Mouse (Mus musculus) fat pad, adult 2 months (tissue): ENCODE measurements around the gene Rasl10b.

ENCODE experiments used
- DNase-seq: peaks from one replicate; pipeline ENCODE4 v3.0.0-alpha.2; 2011; ENCODE audit warnings: low read depth, low spot score; ENCODE audit errors: extremely low read depth

Gene Rasl10b

GRCm38 (mm10) chr11:83409087-83409754, at the start of gene Rasl10b:
Gene Rasl10b (plus strand): TSS chr11:83409137.
- no peak for DNase-seq

- DNase-seq: no peak
Observed at GRCm38 (mm10) chr11:83364656-83365055, 44.3 kb upstream of the Rasl10b start.

- DNase-seq: no peak
Observed at GRCm38 (mm10) chr11:83371267-83371666, 37.7 kb upstream of the Rasl10b start.

GRCm38 (mm10) chr11:83379745-83380341, 29.1 kb upstream of the Rasl10b start:
- no peak for DNase-seq

- DNase-seq: no peak
Observed at GRCm38 (mm10) chr11:83382876-83383531, 25.9 kb upstream of the Rasl10b start.

DNA sequence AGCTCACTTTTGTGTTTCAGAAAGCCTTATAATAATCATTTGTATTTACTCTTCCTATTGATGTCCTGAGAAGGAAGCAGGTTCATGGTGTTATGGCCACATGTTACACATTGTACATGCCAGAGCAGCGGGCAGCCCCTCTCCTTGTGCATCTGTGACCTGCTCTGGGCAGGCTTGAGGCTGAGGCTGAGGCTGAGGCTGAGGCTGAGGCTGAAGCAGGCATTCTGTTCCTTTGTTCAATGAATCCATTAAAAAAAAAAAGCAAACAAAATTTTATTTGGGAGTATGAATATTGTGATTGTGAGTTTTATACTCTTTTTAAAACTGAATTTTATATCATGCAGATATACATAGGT, 25.4 kb upstream of the Rasl10b start:
- DNase-seq: no peak

GRCm38 (mm10) chr11:83393062-83393461, 15.9 kb upstream of the Rasl10b start:
- DNase-seq: no peak

GRCm38 (mm10) chr11:83394802-83395439, 14.0 kb upstream of the Rasl10b start:
- no peak for DNase-seq

- DNase-seq: no peak
Observed at GRCm38 (mm10) chr11:83397626-83398025, 11.3 kb upstream of the Rasl10b start.

DNA sequence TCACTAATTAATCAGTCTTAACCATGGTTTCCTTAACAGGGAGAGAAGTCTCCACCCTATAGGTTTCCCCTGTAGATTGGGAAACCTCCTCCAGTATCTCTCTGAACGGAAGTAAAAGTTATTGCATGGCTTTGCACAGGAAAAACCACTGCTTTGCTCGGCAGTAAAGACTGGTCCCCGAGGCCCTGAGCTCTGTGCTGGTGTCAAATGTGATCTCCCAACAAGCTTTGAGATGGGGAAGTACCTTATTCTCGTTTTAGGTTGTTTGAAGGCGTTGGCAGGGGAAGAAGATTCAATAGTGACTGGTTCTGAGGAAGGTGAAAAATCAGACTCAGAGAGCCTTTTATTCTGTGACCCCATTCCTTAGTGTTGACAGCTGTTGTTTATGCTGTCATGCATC, 10.2 kb upstream of the Rasl10b start:
- DNase-seq: no peak

DNA sequence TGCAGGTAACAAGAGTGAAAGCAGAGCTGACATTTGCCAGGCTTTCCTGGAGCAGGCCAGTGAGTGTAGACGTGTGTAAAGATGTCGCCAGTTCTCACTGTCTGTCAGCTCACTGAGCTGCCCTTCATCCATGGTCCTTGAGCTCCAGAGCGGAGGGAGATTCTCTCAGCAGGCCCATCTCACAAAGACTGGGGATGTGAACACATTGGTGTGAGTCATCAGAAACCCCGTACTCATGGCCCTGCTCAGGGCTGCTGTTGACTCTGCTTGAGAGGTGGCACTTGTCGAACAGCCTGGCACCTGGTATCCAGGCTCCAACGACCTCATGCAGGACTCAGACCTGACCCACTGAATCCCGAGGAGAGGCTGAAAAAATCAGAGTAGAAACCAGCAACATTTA, 5.2 kb upstream of the Rasl10b start:
- DNase-seq: no peak

- DNase-seq: no peak
Observed at GRCm38 (mm10) chr11:83406391-83406790, 2.5 kb upstream of the Rasl10b start.

GRCm38 (mm10) chr11:83408242-83408641, 695 bp upstream of the Rasl10b start:
- DNase-seq: no peak

GRCm38 (mm10) chr11:83409792-83410291, 905 bp downstream of the Rasl10b start:
- DNase-seq: no peak

DNA sequence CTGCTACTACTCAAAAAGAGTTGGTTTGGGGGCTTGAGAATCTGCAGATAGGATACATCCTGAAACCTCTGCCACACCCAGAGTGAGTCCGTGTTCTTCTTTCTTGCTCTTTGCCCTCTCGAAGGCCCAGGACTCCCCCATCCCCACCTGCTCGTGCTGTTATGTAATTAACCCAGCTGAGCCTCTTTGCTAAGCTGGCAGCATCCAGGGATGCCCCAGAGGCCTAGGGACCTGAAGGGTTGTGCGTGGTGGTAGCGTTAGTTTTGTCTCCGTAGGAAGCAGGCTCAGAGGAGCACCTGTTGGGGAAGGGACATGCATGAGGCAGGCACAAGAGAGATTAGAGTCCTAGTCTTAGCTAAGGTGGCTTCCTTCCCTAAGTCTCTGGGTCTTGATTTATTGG, 1.6 kb downstream of the Rasl10b start:
- no peak for DNase-seq

- DNase-seq: no peak
Observed at GRCm38 (mm10) chr11:83417080-83417479, 8.1 kb downstream of the Rasl10b start.

DNA sequence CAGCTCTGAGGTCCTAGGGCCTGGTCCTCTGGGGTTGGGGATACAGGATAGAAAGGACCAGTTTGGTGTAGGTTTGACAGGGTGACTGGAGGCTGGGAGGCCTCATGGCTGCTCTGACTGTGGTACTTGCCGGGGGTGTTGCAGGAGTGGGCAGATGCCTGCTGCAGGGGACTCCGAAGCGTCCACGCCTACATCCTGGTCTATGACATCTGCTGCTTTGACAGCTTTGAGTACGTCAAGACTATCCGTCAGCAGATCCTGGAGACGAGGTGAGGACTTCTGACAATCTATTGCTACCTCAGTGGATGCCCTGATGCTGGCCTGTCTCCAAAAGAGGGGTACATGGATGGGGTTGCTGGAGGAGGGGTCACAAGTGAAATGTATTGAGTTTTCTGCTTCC, 8.8 kb downstream of the Rasl10b start:
- no peak for DNase-seq

DNA sequence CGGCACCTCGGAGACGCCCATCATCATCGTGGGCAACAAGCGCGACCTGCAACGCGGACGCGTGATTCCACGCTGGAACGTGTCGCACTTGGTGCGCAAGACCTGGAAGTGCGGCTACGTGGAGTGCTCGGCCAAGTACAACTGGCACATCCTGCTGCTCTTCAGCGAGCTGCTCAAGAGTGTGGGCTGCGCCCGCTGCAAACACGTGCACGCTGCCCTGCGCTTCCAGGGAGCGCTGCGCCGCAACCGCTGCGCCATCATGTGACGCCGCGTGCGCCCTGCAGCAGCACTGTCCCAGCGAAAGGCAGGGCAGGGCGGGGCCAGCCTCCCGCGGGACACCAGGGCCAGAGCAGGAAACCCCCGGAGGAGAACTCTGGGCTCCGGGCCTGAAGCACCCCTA, 9.6 kb downstream of the Rasl10b start:
- DNase-seq: no peak

DNA sequence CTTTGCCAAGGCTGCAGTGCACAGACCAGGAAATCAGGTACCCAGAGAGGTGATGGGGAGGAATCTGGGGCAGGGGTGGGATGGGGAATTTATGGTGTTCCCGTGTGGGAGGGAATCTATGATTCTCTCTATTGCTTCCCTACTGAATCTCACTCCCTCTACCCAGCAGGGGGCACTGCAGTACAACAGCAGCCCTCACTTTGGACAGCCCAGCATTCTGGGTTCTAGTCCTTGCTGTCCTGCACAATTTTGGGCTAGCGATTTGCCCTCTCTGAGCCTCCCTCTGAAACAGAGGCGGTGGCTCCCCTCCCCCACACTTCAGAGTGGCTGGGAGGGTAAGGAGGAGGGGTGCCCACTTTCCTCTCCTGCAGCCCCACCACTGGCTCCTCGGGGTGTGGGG, 11.4 kb downstream of the Rasl10b start:
- DNase-seq: no peak

DNA sequence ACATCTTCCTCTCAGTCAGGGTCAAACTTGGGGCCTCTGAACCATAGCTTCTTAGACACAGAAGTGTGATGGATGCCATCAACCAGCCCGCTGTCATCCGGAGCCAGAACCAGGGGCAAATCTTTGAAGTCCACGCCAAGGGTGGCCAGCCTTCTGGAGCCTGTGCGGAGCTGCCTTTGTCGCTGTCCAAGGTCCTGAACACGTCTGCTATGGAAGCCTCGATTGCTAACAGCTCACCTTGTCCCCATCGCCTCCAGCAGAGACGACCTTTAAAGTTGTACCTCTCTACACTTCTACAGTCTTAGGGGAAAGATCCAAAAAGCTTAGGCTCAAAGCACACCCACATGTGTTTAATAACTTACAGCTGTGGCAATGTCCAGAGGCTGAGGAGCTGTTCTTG, 12.4 kb downstream of the Rasl10b start:
- DNase-seq: no peak

DNA sequence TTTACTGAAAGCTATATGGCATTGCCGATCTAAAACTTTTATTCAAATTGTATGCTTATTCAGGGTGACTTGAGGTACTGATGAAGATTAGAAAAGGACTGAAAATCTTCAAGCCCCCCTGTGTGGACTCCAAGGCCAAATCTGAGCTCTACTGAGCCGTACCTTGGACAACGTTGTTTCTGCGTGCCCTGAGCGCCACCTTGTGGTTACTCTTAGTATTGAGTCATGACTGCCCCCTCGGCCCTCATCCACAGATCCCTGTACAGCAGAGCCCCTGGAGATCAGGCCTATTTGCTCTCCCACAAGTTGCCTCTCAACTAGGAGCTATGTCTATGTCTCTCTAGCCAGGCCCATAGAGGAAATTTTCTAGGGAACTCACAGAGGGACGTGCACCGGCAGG, 15.7 kb downstream of the Rasl10b start:
- no peak for DNase-seq

DNA sequence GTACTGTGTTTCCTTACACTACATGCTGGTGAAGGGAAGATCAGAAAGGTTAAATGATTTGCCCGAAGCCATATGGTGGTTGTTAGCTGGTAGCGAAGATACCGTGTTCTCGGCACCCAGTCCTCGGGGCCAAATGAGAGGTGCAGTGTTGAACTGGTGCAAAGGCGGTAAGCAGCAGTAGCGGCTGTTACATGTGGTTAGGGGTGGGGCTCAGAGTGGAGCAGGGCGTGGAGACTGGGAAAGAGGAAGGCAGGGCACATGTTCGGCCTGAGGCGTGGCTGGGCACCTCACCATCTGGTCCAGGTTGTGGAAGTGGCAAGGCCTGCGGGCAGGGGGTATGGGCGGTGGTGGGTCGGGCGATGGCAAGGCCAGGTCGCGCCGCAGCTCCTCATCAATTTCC, 18.0 kb downstream of the Rasl10b start:
- no peak for DNase-seq
